Mouse (Mus musculus) adrenal gland, postnatal 4 days (tissue): ENCODE measurements at regions not wholly inside any gene's neighbourhood (a gene's known extent, or its start where the extent isn't known, plus 50 kb on each side); places are given as distances from the start of the nearest gene placed in this dataset.

ENCODE experiments used
- DNase-seq, 2 experiments: peaks; one replicate each; pipeline ENCODE4 v3.0.0; 2021 to 2022; ENCODE audit warnings: low spot score in 2 of 2, mixed read lengths in 2 of 2

- DNase-seq: no peak
Measured at GRCm38 (mm10) chr8:88972993-88973690, 70.8 kb downstream of the Sall1 start.

- no peak for DNase-seq
Measured at GRCm38 (mm10) chr8:88958843-88959242, 85.1 kb downstream of the Sall1 start.

GRCm38 (mm10) chr8:88953178-88953577, 90.8 kb downstream of the Sall1 start:
- DNase-seq: no peak

- no peak for DNase-seq
Measured at GRCm38 (mm10) chr8:88951829-88952155, 92.2 kb downstream of the Sall1 start.

- no peak for DNase-seq
Measured at GRCm38 (mm10) chr8:88951145-88951828, 92.7 kb downstream of the Sall1 start.

- no peak for DNase-seq
Measured at GRCm38 (mm10) chr8:88949975-88950374, 94.0 kb downstream of the Sall1 start.

- DNase-seq: no peak
Measured at GRCm38 (mm10) chr8:88948981-88949380, 95.0 kb downstream of the Sall1 start.

GRCm38 (mm10) chr8:88948328-88948727, 95.6 kb downstream of the Sall1 start:
- DNase-seq: no peak

- DNase-seq: no peak
Measured at GRCm38 (mm10) chr8:88947384-88947783, 96.6 kb downstream of the Sall1 start.

- no peak for DNase-seq
Measured at GRCm38 (mm10) chr8:88945656-88946055, 98.3 kb downstream of the Sall1 start.

GRCm38 (mm10) chr8:88944038-88944437, 99.9 kb downstream of the Sall1 start:
- no peak for DNase-seq

- no peak for DNase-seq
Measured at GRCm38 (mm10) chr8:88939071-88939746, 104.8 kb downstream of the Sall1 start.

- no peak for DNase-seq
Measured at GRCm38 (mm10) chr8:88934708-88935107, 109.3 kb downstream of the Sall1 start.

GRCm38 (mm10) chr8:88931050-88931449, 112.9 kb downstream of the Sall1 start:
- no peak for DNase-seq

GRCm38 (mm10) chr8:88930370-88930769, 113.6 kb downstream of the Sall1 start:
- no peak for DNase-seq

- no peak for DNase-seq
Measured at GRCm38 (mm10) chr8:88928675-88929377, 115.1 kb downstream of the Sall1 start.

- DNase-seq: peak in 1 of 2 experiments; percentile 28
Measured at GRCm38 (mm10) chr8:88922840-88923239, 121.1 kb downstream of the Sall1 start.

GRCm38 (mm10) chr8:88921967-88922366, 122.0 kb downstream of the Sall1 start:
- DNase-seq: no peak

- DNase-seq: no peak
Measured at GRCm38 (mm10) chr8:88919282-88919681, 124.7 kb downstream of the Sall1 start.

- DNase-seq: no peak
Measured at GRCm38 (mm10) chr8:88916064-88916463, 127.9 kb downstream of the Sall1 start.

GRCm38 (mm10) chr8:88914657-88915056, 129.3 kb downstream of the Sall1 start:
- no peak for DNase-seq

GRCm38 (mm10) chr8:88914190-88914589, 129.8 kb downstream of the Sall1 start:
- no peak for DNase-seq
